Mouse (Mus musculus): Measurements from ENCODE around the gene Bco2. TPM values are rescaled to one million over a fixed set of nuclear protein-coding genes. Genes with fewer than 3 reads are reported as not detected.

Bco2 gene
- polyA plus RNA-seq, 1 experiment: 0.89 TPM

GRCm38 (mm10) chr9:50507570-50507969, 47.4 kb downstream of the Bco2 start:
- H3K36me3 ChIP-seq (ENCODE audit: control insufficient read depth, insufficient read depth, low read length): no peaks in the 10 kb centered on the region
- H3K4me1 ChIP-seq (ENCODE audit: control insufficient read depth, insufficient read depth, low read length): no peaks in the 10 kb centered on the region
- no peak for TF ChIP-seq CTCF (IDR thresholded peaks at IDR 0.05; ENCODE audit: control insufficient read depth, insufficient read depth, insufficient replicate concordance, low read depth, low read length)
- TF ChIP-seq POLR2A (IDR thresholded peaks at IDR 0.05; ENCODE audit: control insufficient read depth, low read depth, low read length): no peak
- no peak overlapping the region for H3K27ac ChIP-seq (ENCODE audit: control insufficient read depth, insufficient read depth, low read depth, low read length)
- H3K27me3 ChIP-seq (ENCODE audit: control insufficient read depth, insufficient read depth, low read length): no peaks in the 10 kb centered on the region
- H3K4me3 ChIP-seq (ENCODE audit: control insufficient read depth, low read depth, low read length): no peak overlapping the region

DNA sequence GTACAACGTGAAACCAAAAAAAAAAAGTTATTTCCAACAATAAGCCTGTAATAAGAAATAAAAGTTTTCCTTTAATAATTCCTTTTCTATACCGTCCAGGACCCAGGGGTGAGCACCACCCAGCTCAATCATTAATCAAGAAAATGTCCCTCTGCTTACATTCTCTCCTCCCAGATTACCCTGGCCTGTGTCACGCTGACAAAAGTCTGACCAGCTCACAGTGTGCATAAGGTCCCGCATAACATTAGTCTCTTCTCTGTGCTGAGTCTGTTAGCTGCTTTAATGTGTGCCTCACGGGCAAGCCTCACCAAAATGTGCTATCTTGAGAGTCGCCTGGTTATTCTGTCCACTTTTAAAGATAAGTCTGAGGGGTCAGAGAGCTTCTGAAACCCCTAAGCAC, 49.6 kb downstream of the Bco2 start:
- Histone ChIP-seq H3K27ac (ENCODE audit: control insufficient read depth, insufficient read depth, low read depth, low read length) (no peak overlapping the region), H3K36me3 (ENCODE audit: control insufficient read depth, insufficient read depth, low read length) (no peaks in the 10 kb centered on the region)

DNA sequence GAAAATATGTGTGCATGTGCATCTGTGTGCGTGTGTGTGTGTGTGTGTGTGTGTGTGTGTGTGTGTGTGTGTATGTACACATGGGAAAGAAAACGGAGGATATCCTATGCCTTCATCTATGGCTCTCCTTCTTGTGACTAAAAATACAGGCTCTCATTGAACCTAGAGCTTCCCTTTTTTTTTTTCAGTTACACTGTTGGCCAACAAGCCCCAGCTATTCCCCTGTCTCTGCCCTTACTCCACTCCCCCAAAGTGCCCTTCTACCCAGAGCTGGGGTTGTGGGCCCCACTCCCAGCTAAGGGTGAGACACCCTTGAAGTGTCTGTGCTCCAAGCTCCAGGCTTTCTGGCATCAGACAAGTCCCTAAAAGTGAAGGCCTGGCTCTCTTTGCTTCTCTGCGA, 52.0 kb downstream of the Bco2 start:
- TF ChIP-seq POLR2A (IDR thresholded peaks at IDR 0.05; ENCODE audit: control insufficient read depth, low read depth, low read length): no peak
- no peak for TF ChIP-seq CTCF (IDR thresholded peaks at IDR 0.05; ENCODE audit: control insufficient read depth, insufficient read depth, insufficient replicate concordance, low read depth, low read length)
- Histone ChIP-seq H3K27ac (ENCODE audit: control insufficient read depth, insufficient read depth, low read depth, low read length) (no peak overlapping the region), H3K36me3 (ENCODE audit: control insufficient read depth, insufficient read depth, low read length) (no peaks in the 10 kb centered on the region), H3K4me1 (ENCODE audit: control insufficient read depth, insufficient read depth, low read length) (peaks cover 2% of the 10 kb centered on the region), H3K4me3 (ENCODE audit: control insufficient read depth, low read depth, low read length) (no peak overlapping the region), H3K27me3 (ENCODE audit: control insufficient read depth, insufficient read depth, low read length) (no peaks in the 10 kb centered on the region)

More for the DNA sequence above, 49.6 kb downstream of the Bco2 start:
- no peak overlapping the region for H3K4me3 ChIP-seq (ENCODE audit: control insufficient read depth, low read depth, low read length)
- TF ChIP-seq CTCF (IDR thresholded peaks at IDR 0.05; ENCODE audit: control insufficient read depth, insufficient read depth, insufficient replicate concordance, low read depth, low read length) (no peak), POLR2A (IDR thresholded peaks at IDR 0.05; ENCODE audit: control insufficient read depth, low read depth, low read length) (no peak)
- H3K4me1 ChIP-seq (ENCODE audit: control insufficient read depth, insufficient read depth, low read length): no peaks in the 10 kb centered on the region
- H3K27me3 ChIP-seq (ENCODE audit: control insufficient read depth, insufficient read depth, low read length): no peaks in the 10 kb centered on the region

GRCm38 (mm10) chr9:50500974-50501501, 53.9 kb downstream of the Bco2 start:
- H3K27me3 ChIP-seq (ENCODE audit: control insufficient read depth, insufficient read depth, low read length): no peaks in the 10 kb centered on the region
- H3K4me3 ChIP-seq (ENCODE audit: control insufficient read depth, low read depth, low read length): peak overlapping the region; percentile 43
- H3K4me1 ChIP-seq (ENCODE audit: control insufficient read depth, insufficient read depth, low read length): peaks cover 2% of the 10 kb centered on the region
- H3K27ac ChIP-seq (ENCODE audit: control insufficient read depth, insufficient read depth, low read depth, low read length): no peak overlapping the region
- TF ChIP-seq CTCF (IDR thresholded peaks at IDR 0.05; ENCODE audit: control insufficient read depth, insufficient read depth, insufficient replicate concordance, low read depth, low read length) (no peak), POLR2A (IDR thresholded peaks at IDR 0.05; ENCODE audit: control insufficient read depth, low read depth, low read length) (no peak)
- no peaks in the 10 kb centered on the region for H3K36me3 ChIP-seq (ENCODE audit: control insufficient read depth, insufficient read depth, low read length)

DNA sequence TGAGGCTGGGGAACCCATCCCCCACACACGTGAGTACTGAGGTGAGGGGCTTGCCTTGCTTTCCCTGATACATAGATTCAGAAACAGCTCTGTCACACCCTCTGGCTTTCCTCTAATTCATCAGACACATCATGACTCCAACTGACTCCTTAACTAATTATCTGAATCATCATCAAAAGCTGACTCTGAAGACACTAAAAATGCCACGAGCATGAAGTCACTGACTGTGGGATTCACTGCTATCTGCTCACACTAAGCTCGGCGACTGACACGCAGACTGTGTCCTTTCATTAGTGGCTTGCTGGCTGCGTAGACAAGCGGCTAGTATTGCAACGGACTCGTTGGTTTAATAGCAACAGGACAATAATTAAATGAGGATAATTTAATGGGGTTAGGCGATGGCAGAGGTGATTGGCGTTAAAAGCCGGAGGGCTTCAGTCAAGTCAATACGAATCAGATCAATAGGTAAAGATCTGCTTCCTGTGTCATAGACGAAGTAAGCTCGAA, 54.5 kb downstream of the Bco2 start:
- H3K27ac ChIP-seq (ENCODE audit: control insufficient read depth, insufficient read depth, low read depth, low read length): no peak overlapping the region
- peaks cover 2% of the 10 kb centered on the region for H3K4me1 ChIP-seq (ENCODE audit: control insufficient read depth, insufficient read depth, low read length)
- TF ChIP-seq POLR2A (IDR thresholded peaks at IDR 0.05; ENCODE audit: control insufficient read depth, low read depth, low read length): no peak
- no peak for TF ChIP-seq CTCF (IDR thresholded peaks at IDR 0.05; ENCODE audit: control insufficient read depth, insufficient read depth, insufficient replicate concordance, low read depth, low read length)
- H3K4me3 ChIP-seq (ENCODE audit: control insufficient read depth, low read depth, low read length): peak overlapping the region; percentile 43
- H3K27me3 ChIP-seq (ENCODE audit: control insufficient read depth, insufficient read depth, low read length): no peaks in the 10 kb centered on the region
- H3K36me3 ChIP-seq (ENCODE audit: control insufficient read depth, insufficient read depth, low read length): no peaks in the 10 kb centered on the region

- H3K4me3 ChIP-seq (ENCODE audit: control insufficient read depth, low read depth, low read length): no peak overlapping the region
- TF ChIP-seq POLR2A (IDR thresholded peaks at IDR 0.05; ENCODE audit: control insufficient read depth, low read depth, low read length): no peak
- TF ChIP-seq CTCF (IDR thresholded peaks at IDR 0.05; ENCODE audit: control insufficient read depth, insufficient read depth, insufficient replicate concordance, low read depth, low read length): no peak
Observed at GRCm38 (mm10) chr9:50499781-50500180, 55.2 kb downstream of the Bco2 start.

GRCm38 (mm10) chr9:50498815-50499214, 56.2 kb downstream of the Bco2 start:
- Histone ChIP-seq H3K27me3 (ENCODE audit: control insufficient read depth, insufficient read depth, low read length) (no peaks in the 10 kb centered on the region), H3K4me1 (ENCODE audit: control insufficient read depth, insufficient read depth, low read length) (peaks cover 2% of the 10 kb centered on the region), H3K36me3 (ENCODE audit: control insufficient read depth, insufficient read depth, low read length) (no peaks in the 10 kb centered on the region), H3K4me3 (ENCODE audit: control insufficient read depth, low read depth, low read length) (no peak overlapping the region), H3K27ac (ENCODE audit: control insufficient read depth, insufficient read depth, low read depth, low read length) (no peak overlapping the region)
- TF ChIP-seq CTCF (IDR thresholded peaks at IDR 0.05; ENCODE audit: control insufficient read depth, insufficient read depth, insufficient replicate concordance, low read depth, low read length): no peak
- TF ChIP-seq POLR2A (IDR thresholded peaks at IDR 0.05; ENCODE audit: control insufficient read depth, low read depth, low read length): no peak

More at GRCm38 (mm10) chr9:50499781-50500180, 55.2 kb downstream of the Bco2 start:
- H3K36me3 ChIP-seq (ENCODE audit: control insufficient read depth, insufficient read depth, low read length): no peaks in the 10 kb centered on the region
- H3K4me1 ChIP-seq (ENCODE audit: control insufficient read depth, insufficient read depth, low read length): peaks cover 2% of the 10 kb centered on the region
- no peak overlapping the region for H3K27ac ChIP-seq (ENCODE audit: control insufficient read depth, insufficient read depth, low read depth, low read length)
- H3K27me3 ChIP-seq (ENCODE audit: control insufficient read depth, insufficient read depth, low read length): no peaks in the 10 kb centered on the region

All from testis, adult 2 months (tissue).